Mouse (Mus musculus) hindbrain, embryonic 15.5 days (tissue): ENCODE results near the gene Vmn1r51. TPM values are rescaled to one million over a fixed set of nuclear protein-coding genes. Genes with fewer than 3 reads are reported as not detected.
"Not testable (repeated sequence)": the region's sequence is repeated elsewhere in the genome, so short reads cannot be mapped to it uniquely, and the experiment has no call there.

ENCODE experiments used
- ATAC-seq: fragments of 200-750 bp; cut with Nextera tagmentation; 2 replicates; pipeline ENCODE4 v1.8.0; 2017; ENCODE audit warnings: low read depth, moderate number of reproducible peaks, moderate TSS enrichment; ENCODE audit not compliant: low FRiP score
- H3K27ac ChIP-seq: fragments of 300-500 bp; sonication (generic); replicated peaks from 2 replicates; pipeline ENCODE4 v1.5.1; 2015; ENCODE audit warnings: mild to moderate bottlenecking, inconsistent platforms
- H3K27me3 ChIP-seq: fragments of 300-500 bp; sonication (generic); 2 replicates; pipeline ENCODE4 v1.6.1; 2015; ENCODE audit warnings: control low read depth, inconsistent platforms
- H3K36me3 ChIP-seq: fragments of 300-500 bp; sonication (generic); 2 replicates; pipeline ENCODE4 v1.6.1; 2015; ENCODE audit warnings: control low read depth, inconsistent platforms
- H3K4me1 ChIP-seq: fragments of 300-500 bp; sonication (generic); replicated peaks from 2 replicates; pipeline ENCODE4 v1.6.1; 2015; ENCODE audit warnings: control low read depth, inconsistent platforms
- H3K4me2 ChIP-seq: fragments of 300-500 bp; sonication (generic); 2 replicates; pipeline ENCODE4 v1.6.1; 2015; ENCODE audit warnings: moderate library complexity, mild to moderate bottlenecking, inconsistent platforms
- H3K4me3 ChIP-seq: fragments of 300-500 bp; sonication (generic); 2 replicates; pipeline ENCODE4 v1.5.1; 2015; ENCODE audit warnings: mild to moderate bottlenecking, inconsistent platforms
- H3K9ac ChIP-seq: fragments of 300-500 bp; sonication (generic); 2 replicates; pipeline ENCODE4 v1.6.1; 2015; ENCODE audit warnings: inconsistent platforms
- H3K9me3 ChIP-seq: fragments of 300-500 bp; sonication (generic); 2 replicates; pipeline ENCODE4 v1.6.1; 2016; ENCODE audit warnings: control low read depth, inconsistent platforms
- WGBS: fragments of 180-500 bp; shearing (Covaris S2); methylation state at CpG from one replicate; pipeline ENCODE4 v1.1.7; 2015; 5-methylcytosine and 5-hydroxymethylcytosine counted together
- polyA plus RNA-seq: library from polyadenylated mRNA; unstranded; fragments of >200 nt; fragmentation: Nextera tagmentation; extraction: Ambion mirVana; gene quantifications from 2 replicates; pipeline ENCODE4 v1.2.1, GENCODE M21; 2015

The Vmn1r51 gene
- polyA plus RNA-seq = 0.05 TPM in 2 replicates

DNA sequence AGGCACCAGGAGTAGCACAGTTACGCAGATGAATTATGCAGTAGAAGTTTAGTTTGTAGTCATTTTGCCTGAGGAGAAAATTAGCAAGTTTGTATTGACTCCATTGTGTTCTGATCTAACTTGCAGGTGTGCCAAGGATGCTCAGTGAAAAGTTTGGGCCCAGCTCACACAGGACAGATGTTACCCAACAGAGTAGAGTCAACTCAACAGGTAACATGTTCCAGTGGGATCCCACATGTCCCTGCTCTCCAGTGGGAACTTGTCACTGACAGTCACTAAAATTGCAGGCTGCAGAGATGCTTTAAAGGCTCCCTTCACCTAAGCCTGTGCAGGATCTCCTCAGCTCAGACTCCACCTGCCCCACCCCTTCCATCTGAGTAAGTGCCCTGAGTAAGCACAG lies at the start of gene Vmn1r51:
Gene Vmn1r51, plus strand, starts transcription at position 301 of the 400 bp plus-strand sequence.
- not testable (repeated sequence) for H3K4me1 ChIP-seq, H3K27ac ChIP-seq, ATAC-seq, H3K9me3 ChIP-seq, H3K27me3 ChIP-seq, H3K36me3 ChIP-seq, H3K4me2 ChIP-seq, H3K9ac ChIP-seq, H3K4me3 ChIP-seq
- WGBS = 96% methylated on average over 1 of the region's 1 CpGs

DNA sequence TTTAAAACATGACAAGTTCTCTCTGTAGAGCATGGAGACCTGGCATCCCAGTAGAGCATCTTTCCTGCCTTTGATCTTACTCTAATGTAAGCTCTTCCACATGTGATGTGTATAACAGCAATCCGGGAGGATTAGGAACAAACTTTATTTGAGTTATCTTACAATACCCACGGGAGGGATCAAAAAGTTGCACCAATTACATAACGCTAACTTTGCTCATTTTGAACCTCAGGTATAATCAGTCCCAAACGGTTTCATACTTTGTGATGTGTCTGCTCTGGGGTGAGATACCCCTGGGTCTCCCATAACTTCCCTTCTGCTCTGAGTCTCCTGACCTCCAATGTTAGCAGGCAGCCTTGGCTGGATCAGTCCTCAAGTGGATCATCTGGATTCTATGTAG lies 44.0 kb upstream of the Vmn1r51 start, which contains the start of gene Vmn1r49:
Gene Vmn1r49, minus strand, starts transcription at position 101 of the 400 bp plus-strand sequence.
- H3K9me3 ChIP-seq = no peaks in the 10 kb centered on the region
- H3K4me2 ChIP-seq = no peak within 1 kb of the TSS
- H3K36me3 ChIP-seq = no peaks in the 10 kb centered on the region
- H3K9ac ChIP-seq = no peak within 1 kb of the TSS
- no peaks in the 10 kb centered on the region for H3K27me3 ChIP-seq
- no peak for ATAC-seq
- H3K4me3 ChIP-seq = no peak within 1 kb of the TSS
- no peaks in the 10 kb centered on the region for H3K4me1 ChIP-seq
- H3K27ac ChIP-seq = no peak within 1 kb of the TSS
- WGBS = 85% methylated on average over 4 of the region's 4 CpGs

- H3K9me3 ChIP-seq = no peaks in the 10 kb centered on the region
- no peak overlapping the region for H3K27ac ChIP-seq
- H3K4me1 ChIP-seq = no peaks in the 10 kb centered on the region
- no peak overlapping the region for H3K4me2 ChIP-seq
- WGBS = 90% methylated on average over 2 of the region's 2 CpGs
- H3K27me3 ChIP-seq = no peaks in the 10 kb centered on the region
- H3K36me3 ChIP-seq = no peaks in the 10 kb centered on the region
- no peak for ATAC-seq
- H3K9ac ChIP-seq = no peak overlapping the region
- H3K4me3 ChIP-seq = no peak overlapping the region
These were observed 21.8 kb upstream of the Vmn1r51 start for GRCm38 (mm10) chr6:90100566-90100965.

DNA sequence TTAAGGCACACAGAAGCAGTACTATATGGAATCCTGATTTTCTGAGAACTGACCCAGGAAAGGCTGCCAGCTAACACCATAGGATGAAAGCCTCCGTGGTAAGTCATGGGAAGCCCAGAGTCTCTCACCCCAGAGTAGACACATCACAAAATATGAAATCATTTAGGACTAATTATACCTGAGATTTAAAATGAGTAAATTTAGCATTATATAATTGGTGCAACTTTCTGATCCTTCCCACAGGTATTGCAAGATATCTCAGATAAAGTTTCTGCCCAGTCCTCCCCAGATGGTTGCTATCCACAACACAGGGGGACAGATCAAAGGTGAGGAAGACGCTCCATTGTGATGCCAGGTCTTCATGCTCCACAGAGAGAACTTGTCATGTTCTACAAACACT lies 21.3 kb upstream of the Vmn1r51 start, which contains the start of gene Vmn1r50:
Gene Vmn1r50, plus strand, starts transcription at position 301 of the 400 bp plus-strand sequence.
- no peak for ATAC-seq
- Histone ChIP-seq H3K4me3 (no peak within 1 kb of the TSS), H3K4me1 (no peaks in the 10 kb centered on the region), H3K36me3 (no peaks in the 10 kb centered on the region), H3K27me3 (no peaks in the 10 kb centered on the region), H3K9ac (no peak within 1 kb of the TSS), H3K27ac (no peak within 1 kb of the TSS), H3K9me3 (no peaks in the 10 kb centered on the region), H3K4me2 (no peak within 1 kb of the TSS)
- WGBS = 62% methylated on average over 2 of the region's 2 CpGs

DNA sequence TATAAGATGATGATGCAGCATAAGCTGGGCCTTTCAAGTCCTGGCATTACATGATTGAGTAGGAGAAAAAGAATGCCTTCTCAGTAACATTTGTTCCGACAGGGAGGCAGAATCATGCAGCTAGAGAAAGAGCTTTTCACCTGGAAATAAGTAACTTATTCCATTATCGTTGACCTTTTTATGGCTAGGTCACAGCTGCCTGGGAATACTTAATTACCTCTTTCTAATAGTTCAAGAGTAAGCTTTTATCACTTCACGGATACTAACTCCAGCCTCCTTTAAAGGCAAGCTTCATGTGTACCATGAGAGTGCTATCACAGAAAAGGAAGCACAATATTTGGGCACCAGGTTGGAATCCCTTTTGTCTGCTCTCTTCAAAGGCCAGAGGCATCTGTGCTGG lies 37.7 kb downstream of the Vmn1r51 start:
- 81% methylated on average over 3 of the region's 3 CpGs for WGBS

DNA sequence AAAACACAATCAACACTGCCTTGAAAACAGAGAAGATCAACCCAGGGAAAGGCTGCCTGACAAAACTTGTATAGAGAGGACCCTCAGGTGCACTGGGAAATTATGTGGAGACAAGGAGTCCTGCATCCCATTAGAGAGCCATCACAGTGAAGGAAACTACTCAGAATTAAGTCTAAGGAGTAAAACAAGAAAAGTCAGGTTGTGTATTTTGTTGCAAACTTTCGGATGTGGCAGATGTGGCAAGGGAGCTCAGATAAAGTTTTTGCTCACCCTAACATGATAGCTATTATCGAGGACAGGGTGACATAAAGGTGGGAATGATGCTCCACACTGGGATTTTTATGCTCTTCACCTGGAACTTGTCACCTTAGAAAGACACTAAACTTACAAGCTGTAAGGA lies 52.1 kb downstream of the Vmn1r51 start, which contains the start of gene Vmn1r52:
Gene Vmn1r52, plus strand, starts transcription at position 301 of the 400 bp plus-strand sequence.
- Histone ChIP-seq H3K27ac (no peak within 1 kb of the TSS), H3K9me3 (no peaks in the 10 kb centered on the region), H3K36me3 (no peaks in the 10 kb centered on the region), H3K4me1 (no peaks in the 10 kb centered on the region), H3K9ac (no peak within 1 kb of the TSS), H3K27me3 (no peaks in the 10 kb centered on the region), H3K4me2 (no peak within 1 kb of the TSS), H3K4me3 (no peak within 1 kb of the TSS)
- 83% methylated on average over 2 of the region's 2 CpGs for WGBS
- no peak for ATAC-seq

More for the DNA sequence above, 37.7 kb downstream of the Vmn1r51 start:
- no peaks in the 10 kb centered on the region for H3K4me1 ChIP-seq
- ATAC-seq = no peak
- no peak overlapping the region for H3K27ac ChIP-seq
- H3K36me3 ChIP-seq = no peaks in the 10 kb centered on the region
- H3K9ac ChIP-seq = no peak overlapping the region
- H3K27me3 ChIP-seq = no peaks in the 10 kb centered on the region
- H3K4me3 ChIP-seq = no peak overlapping the region
- no peaks in the 10 kb centered on the region for H3K9me3 ChIP-seq
- H3K4me2 ChIP-seq = no peak overlapping the region

Other genes with a start within 250 kb of the Vmn1r51 start
- gene Vmn1r42, start 246.2 kb upstream of the Vmn1r51 start, polyA plus RNA-seq = not detected in 2 replicates
- gene Vmn1r43, start 246.2 kb upstream of the Vmn1r51 start, polyA plus RNA-seq = not detected in 2 replicates
- not detected in 2 replicates for gene Vmn1r44, start 238.9 kb upstream of the Vmn1r51 start, polyA plus RNA-seq
- gene Vmn1r45, start 182.0 kb upstream of the Vmn1r51 start, polyA plus RNA-seq = not detected in 2 replicates
- not detected in 2 replicates for gene Vmn1r46, start 153.3 kb upstream of the Vmn1r51 start, polyA plus RNA-seq
- not detected in 2 replicates for gene Vmn1r47, start 106.4 kb upstream of the Vmn1r51 start, polyA plus RNA-seq
- not detected in 2 replicates for gene Vmn1r48, start 85.8 kb upstream of the Vmn1r51 start, polyA plus RNA-seq
- gene Vmn1r49, start 44.1 kb upstream of the Vmn1r51 start, polyA plus RNA-seq = not detected in 2 replicates
- gene Vmn1r50, start 21.2 kb upstream of the Vmn1r51 start, polyA plus RNA-seq = not detected in 2 replicates
- gene Vmn1r52, start 52.2 kb downstream of the Vmn1r51 start, polyA plus RNA-seq = not detected in 2 replicates
- not detected in 2 replicates for gene V1ra8, start 80.2 kb downstream of the Vmn1r51 start, polyA plus RNA-seq
- not detected in 2 replicates for gene Vmn1r53, start 101.8 kb downstream of the Vmn1r51 start, polyA plus RNA-seq
- gene Vmn1r54, start 123.7 kb downstream of the Vmn1r51 start, polyA plus RNA-seq = not detected in 2 replicates
- gene BC048671, start 178.6 kb downstream of the Vmn1r51 start, polyA plus RNA-seq = not detected in 2 replicates
- 0.12 TPM in 1 of 2 replicates, not detected in the other for gene Chst13, start 202.6 kb downstream of the Vmn1r51 start, polyA plus RNA-seq
- gene Uroc1, start 210.7 kb downstream of the Vmn1r51 start, polyA plus RNA-seq = not detected in 2 replicates
- gene Zxdc, start 246.9 kb downstream of the Vmn1r51 start, polyA plus RNA-seq = 9.8 and 11.2 TPM in 2 replicates